Mouse (Mus musculus): Measurements from ENCODE around the gene Olfr338. TPM values are rescaled to one million over a fixed set of nuclear protein-coding genes. Genes with fewer than 3 reads are reported as not detected.

Gene Olfr338
- not detected for polyA plus RNA-seq (2014; fragmentation: Illumina TruSeq; extraction: RNeasy Lipid Tissue Mini Kit (QIAGEN cat#74804); ENCODE audit: low read depth, low replicate concordance)

DNA sequence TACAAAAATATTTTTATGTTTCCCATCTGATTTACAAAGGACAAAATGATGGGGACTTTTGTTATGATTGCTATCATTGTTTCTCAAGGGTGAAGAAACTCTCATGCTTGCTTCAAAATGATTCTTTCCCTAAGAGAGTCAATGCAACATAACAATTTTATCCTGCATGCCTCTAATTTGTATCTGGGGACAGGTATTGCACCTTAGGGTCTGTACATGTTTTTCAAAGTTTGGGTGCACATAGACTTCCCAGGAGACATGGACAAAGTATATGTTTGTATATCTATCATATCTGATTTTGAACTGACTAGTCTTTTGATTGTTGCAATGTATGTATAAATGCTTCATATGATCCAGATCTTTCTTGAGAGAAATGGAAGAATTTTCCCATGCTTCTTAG is at the start of gene Olfr338:
TSS of gene Olfr338 (plus strand) at position 301 of the 400 bp plus-strand sequence.

DNA sequence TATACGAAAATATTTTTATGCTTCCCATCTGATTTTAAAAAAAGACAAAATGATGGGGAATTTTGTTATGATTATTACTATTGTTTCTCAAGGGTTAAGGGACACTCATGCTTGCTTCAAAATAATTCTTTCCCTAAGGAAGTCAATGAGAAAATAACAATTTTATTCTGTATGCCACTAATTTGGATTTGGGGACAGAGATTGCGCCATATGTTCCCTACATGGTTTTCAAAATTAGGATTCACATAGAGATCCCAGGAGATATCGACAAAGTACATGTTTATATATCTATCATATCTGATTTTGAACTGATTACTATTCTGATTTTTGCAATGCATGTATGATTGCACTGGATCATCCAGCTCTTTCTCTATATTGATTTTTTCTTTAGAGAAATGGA is 45.3 kb downstream of the Olfr338 start, which contains the start of gene Olfr339:
TSS of gene Olfr339 (plus strand) at position 301 of the 400 bp plus-strand sequence.

Other genes with a start within 250 kb of the Olfr338 start
- gene Mrrf, start 237.1 kb upstream of the Olfr338 start, polyA plus RNA-seq (2014; fragmentation: Illumina TruSeq; extraction: RNeasy Lipid Tissue Mini Kit (QIAGEN cat#74804); ENCODE audit: low read depth, low replicate concordance), result 13.5 TPM
- 28.2 TPM for gene Rbm18, start 236.7 kb upstream of the Olfr338 start, polyA plus RNA-seq (2014; fragmentation: Illumina TruSeq; extraction: RNeasy Lipid Tissue Mini Kit (QIAGEN cat#74804); ENCODE audit: low read depth, low replicate concordance)
- 62.7 TPM for gene Ptgs1, start 143.1 kb upstream of the Olfr338 start, polyA plus RNA-seq (2014; fragmentation: Illumina TruSeq; extraction: RNeasy Lipid Tissue Mini Kit (QIAGEN cat#74804); ENCODE audit: low read depth, low replicate concordance)
- gene Olfr339, start 45.4 kb downstream of the Olfr338 start, polyA plus RNA-seq (2014; fragmentation: Illumina TruSeq; extraction: RNeasy Lipid Tissue Mini Kit (QIAGEN cat#74804); ENCODE audit: low read depth, low replicate concordance), result not detected
- gene Olfr340, start 79.1 kb downstream of the Olfr338 start, polyA plus RNA-seq (2014; fragmentation: Illumina TruSeq; extraction: RNeasy Lipid Tissue Mini Kit (QIAGEN cat#74804); ENCODE audit: low read depth, low replicate concordance), result not detected
- gene Olfr341, start 108.9 kb downstream of the Olfr338 start, polyA plus RNA-seq (2014; fragmentation: Illumina TruSeq; extraction: RNeasy Lipid Tissue Mini Kit (QIAGEN cat#74804); ENCODE audit: low read depth, low replicate concordance), result not detected
- gene Olfr342, start 151.5 kb downstream of the Olfr338 start, polyA plus RNA-seq (2014; fragmentation: Illumina TruSeq; extraction: RNeasy Lipid Tissue Mini Kit (QIAGEN cat#74804); ENCODE audit: low read depth, low replicate concordance), result not detected
- not detected for gene Olfr344, start 193.1 kb downstream of the Olfr338 start, polyA plus RNA-seq (2014; fragmentation: Illumina TruSeq; extraction: RNeasy Lipid Tissue Mini Kit (QIAGEN cat#74804); ENCODE audit: low read depth, low replicate concordance)

Measured in adipose tissue, adult 10 weeks (tissue).